Mouse (Mus musculus): ENCODE data around the gene Tecta. TPM values are rescaled to one million over a fixed set of nuclear protein-coding genes. Genes with fewer than 3 reads are reported as not detected.

Tecta gene
- polyA plus RNA-seq, 1 experiment from 2014 or later: 0.26 TPM

Small RNA genes lying within 50 kb of the gene (microRNA-seq; reads per million reads assigned to microRNA genes)
- not detected for gene Gm44311

Other genes starting within 250 kb of the Tecta start
- gene Sc5d, start 135.7 kb downstream of the Tecta start, polyA plus RNA-seq (2014; fragmentation: Nextera tagmentation; extraction: Ambion mirVana): 71.8 and 76.3 TPM in 2 replicates
- gene Tbcel, start 107.9 kb upstream of the Tecta start, polyA plus RNA-seq (2014; fragmentation: Nextera tagmentation; extraction: Ambion mirVana): 6.6 and 7.2 TPM in 2 replicates

Data from midbrain, embryonic 14.5 days (tissue).